Mouse (Mus musculus) thymus, adult 2 months (tissue): ENCODE measurements around the gene Gk5. TPM values are rescaled to one million over a fixed set of nuclear protein-coding genes. Genes with fewer than 3 reads are reported as not detected.

Source experiments
- DNase-seq: peaks from one replicate; pipeline ENCODE4 v3.0.0; 2021
- H3K27ac ChIP-seq: fragments of 200-500 bp; 2 replicates; pipeline ENCODE4 v1.5.1; 2012; ENCODE audit warnings: low read length, control low read depth; ENCODE audit not compliant: control insufficient read depth, insufficient read depth
- H3K27me3 ChIP-seq: fragments of 200-500 bp; 2 replicates; pipeline ENCODE4 v1.6.1; 2012; ENCODE audit warnings: mild to moderate bottlenecking, low read length, moderate library complexity, mixed read lengths; ENCODE audit not compliant: control insufficient read depth, insufficient read depth
- H3K36me3 ChIP-seq: fragments of 200-500 bp; 2 replicates; pipeline ENCODE4 v1.6.1; 2012; ENCODE audit warnings: mild to moderate bottlenecking, low read length, moderate library complexity; ENCODE audit not compliant: control insufficient read depth, insufficient read depth
- H3K4me1 ChIP-seq: fragments of 200-500 bp; replicated peaks from 2 replicates; pipeline ENCODE4 v1.6.1; 2012; ENCODE audit warnings: low read length; ENCODE audit not compliant: control insufficient read depth, insufficient read depth
- H3K4me3 ChIP-seq: fragments of 200-500 bp; 2 replicates; pipeline ENCODE4 v1.5.1; 2012; ENCODE audit warnings: mild to moderate bottlenecking, low read length, control low read depth, moderate library complexity; ENCODE audit not compliant: control insufficient read depth, insufficient read depth
- CTCF ChIP-seq: fragments of 200-500 bp; IDR thresholded peaks from 2 replicates; pipeline ENCODE4 v1.5.1; 2012; ENCODE audit warnings: mild to moderate bottlenecking, control low read depth, low read length, moderate library complexity, borderline replicate concordance; ENCODE audit not compliant: control insufficient read depth, poor library complexity, insufficient read depth; ENCODE audit errors: extremely low read depth
- POLR2A ChIP-seq: fragments of 200-500 bp; IDR thresholded peaks from 2 replicates; pipeline ENCODE4 v1.6.1; 2012; ENCODE audit warnings: mild to moderate bottlenecking, low read length, control low read depth, moderate library complexity; ENCODE audit not compliant: control insufficient read depth, poor library complexity, insufficient read depth; ENCODE audit errors: extremely low read depth
- WGBS: fragments of 180-500 bp; shearing (Covaris S2); methylation state at CpG from one replicate; pipeline ENCODE4 v1.1.7; 2018; 5-methylcytosine and 5-hydroxymethylcytosine counted together
- polyA plus RNA-seq: library from polyadenylated mRNA; depleted of rRNA; stranded (reverse); fragments of >200 nt; gene quantifications from 2 replicates; pipeline ENCODE4 v1.2.3, GENCODE M21; 2012

Gk5 gene
- polyA plus RNA-seq, 1 experiment: 8.0 TPM

GRCm38 (mm10) chr9:96195885-96196622 lies 76.9 kb downstream of the Gk5 start, which contains the start of gene Tfdp2:
Tfdp2 (plus strand) TSS chr9:96196275.
- under 1% methylated on average over 78 of the region's 81 CpGs for WGBS
- Histone ChIP-seq H3K27ac (no peak within 1 kb of the TSS), H3K36me3 (no peaks in the 10 kb centered on the region), H3K27me3 (no peaks in the 10 kb centered on the region), H3K4me3 (peak within 1 kb of the TSS; percentile 68), H3K4me1 (peaks cover 8% of the 10 kb centered on the region)
- TF ChIP-seq CTCF (no peak), POLR2A (peak; percentile 85)
- DNase-seq: peak; percentile 85

- Histone ChIP-seq H3K4me1 (peaks cover 8% of the 10 kb centered on the region), H3K27me3 (no peaks in the 10 kb centered on the region), H3K4me3 (peak overlapping the region; percentile 68), H3K27ac (no peak overlapping the region), H3K36me3 (no peaks in the 10 kb centered on the region)
- under 1% methylated on average over 19 of the region's 20 CpGs for WGBS
- TF ChIP-seq POLR2A (no peak), CTCF (no peak)
- DNase-seq: peak; percentile 52
These were observed 77.5 kb downstream of the Gk5 start for GRCm38 (mm10) chr9:96196636-96197181.

GRCm38 (mm10) chr9:96197806-96198205 lies 78.6 kb downstream of the Gk5 start:
- DNase-seq: no peak
- Histone ChIP-seq H3K36me3 (no peaks in the 10 kb centered on the region), H3K27me3 (no peaks in the 10 kb centered on the region), H3K4me1 (peaks cover 8% of the 10 kb centered on the region), H3K27ac (no peak overlapping the region), H3K4me3 (no peak overlapping the region)
- 95% methylated on average over 9 of the region's 9 CpGs for WGBS
- TF ChIP-seq CTCF (no peak), POLR2A (no peak)

- H3K27ac ChIP-seq: no peak overlapping the region
- 92% methylated on average over 3 of the region's 3 CpGs for WGBS
- TF ChIP-seq POLR2A (no peak), CTCF (no peak)
- H3K4me1 ChIP-seq: no peaks in the 10 kb centered on the region
- H3K4me3 ChIP-seq: no peak overlapping the region
- no peaks in the 10 kb centered on the region for H3K27me3 ChIP-seq
- H3K36me3 ChIP-seq: no peaks in the 10 kb centered on the region
- no peak for DNase-seq
These were observed 84.5 kb downstream of the Gk5 start for GRCm38 (mm10) chr9:96203663-96204062.

DNA sequence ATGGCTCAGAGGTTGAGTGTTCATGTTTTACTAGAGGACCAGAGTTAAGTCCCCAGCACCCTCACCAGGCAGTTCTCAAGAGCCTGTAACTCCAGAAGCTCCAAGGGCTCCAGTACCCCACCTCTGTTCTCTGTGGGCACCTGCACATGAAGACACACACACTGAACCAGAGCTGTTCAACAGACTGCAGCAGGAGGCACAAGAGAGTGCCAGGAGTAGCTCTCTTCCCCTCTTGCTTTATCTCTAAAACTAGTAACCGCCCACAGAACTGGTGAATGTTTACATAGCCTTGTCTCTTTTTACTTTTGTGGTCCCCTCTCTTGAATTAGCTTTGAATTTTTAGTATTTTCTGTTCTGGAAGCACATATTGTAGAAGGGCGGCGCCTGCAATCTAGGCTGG lies 88.3 kb downstream of the Gk5 start:
- TF ChIP-seq POLR2A: no peak
- TF ChIP-seq CTCF: no peak
- Histone ChIP-seq H3K36me3 (no peaks in the 10 kb centered on the region), H3K27me3 (no peaks in the 10 kb centered on the region), H3K4me3 (no peak overlapping the region), H3K27ac (no peak overlapping the region), H3K4me1 (no peaks in the 10 kb centered on the region)
- WGBS: over 99% methylated on average over 3 of the region's 3 CpGs
- DNase-seq: no peak

DNA sequence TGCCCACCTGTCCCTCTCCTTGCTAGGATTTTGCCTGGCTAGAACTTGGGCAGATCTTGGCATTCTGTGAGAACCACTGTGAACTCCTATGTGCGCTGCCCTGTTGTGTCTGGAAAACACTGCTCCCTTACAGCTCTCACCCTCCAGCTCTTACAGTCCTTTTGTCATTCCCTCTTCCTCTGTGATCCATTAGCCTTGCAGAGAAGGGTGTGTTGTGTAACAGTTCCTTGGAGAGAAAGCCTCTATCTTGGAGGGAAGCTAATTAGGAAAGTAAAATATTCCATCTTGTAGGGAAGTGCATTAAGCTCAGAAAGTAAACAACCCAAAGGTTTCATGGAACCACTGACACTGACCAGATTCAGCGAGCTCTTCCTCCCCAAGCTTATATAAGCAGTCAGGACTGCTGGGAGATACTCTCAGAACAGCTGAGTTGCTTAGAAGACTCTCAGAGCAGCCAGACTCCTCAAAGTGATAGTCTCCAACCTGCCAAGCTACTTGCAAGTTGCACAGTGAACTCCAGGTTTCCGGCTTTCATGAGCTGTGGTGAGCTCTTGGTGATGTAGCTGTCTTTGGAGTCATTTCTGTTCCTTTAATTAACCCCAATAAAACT lies 94.0 kb downstream of the Gk5 start:
- WGBS: 95% methylated on average over 3 of the region's 3 CpGs
- Histone ChIP-seq H3K4me3 (no peak overlapping the region), H3K4me1 (no peaks in the 10 kb centered on the region), H3K27ac (no peak overlapping the region), H3K27me3 (no peaks in the 10 kb centered on the region), H3K36me3 (no peaks in the 10 kb centered on the region)
- DNase-seq: no peak
- TF ChIP-seq POLR2A (no peak), CTCF (no peak)
